Mouse (Mus musculus): ENCODE results near the gene Pole3. TPM values are rescaled to one million over a fixed set of nuclear protein-coding genes. Genes with fewer than 3 reads are reported as not detected.
A peak's percentile ranks its signal among the peaks of the same experiment; 100 is the strongest.

The Pole3 gene
- total and polyA plus RNA-seq, 2 experiments = 9.3 to 11.7 TPM

GRCm38 (mm10) chr4:62486162-62486696 is 38.6 kb downstream of the Pole3 start:
- Histone ChIP-seq H3K27ac (replicated peaks; ENCODE audit: insufficient read depth, low read depth, low read length) (no peak overlapping the region), H3K79me2 (ENCODE audit: control insufficient read depth, insufficient read depth, low read length) (no peaks in the 10 kb centered on the region), H3K4me3 (ENCODE audit: insufficient read depth, low read depth, low read length) (no peak overlapping the region), H3K4me1 (ENCODE audit: control insufficient read depth, insufficient read depth, low read length) (no peaks in the 10 kb centered on the region), H3K27me3 (ENCODE audit: control insufficient read depth, insufficient read depth, low read length) (no peaks in the 10 kb centered on the region), H3K9ac (ENCODE audit: low read depth, low read length) (no peak overlapping the region), H3K36me3 (ENCODE audit: control insufficient read depth, insufficient read depth, low read length) (no peaks in the 10 kb centered on the region)
- no peak for TF ChIP-seq CTCF (IDR thresholded peaks at IDR 0.05; ENCODE audit: low read depth, low read length)
- no peak for TF ChIP-seq POLR2A (IDR thresholded peaks at IDR 0.05; ENCODE audit: extremely low read depth, insufficient read depth, low read length)
- 94% methylated on average over 15 of the region's 15 CpGs for WGBS
- no peak for DNase-seq (ENCODE audit: extremely low read depth, low read depth, low spot score)

- H3K27me3 ChIP-seq (ENCODE audit: control insufficient read depth, insufficient read depth, low read length) = no peaks in the 10 kb centered on the region
- no peak overlapping the region for H3K27ac ChIP-seq (replicated peaks; ENCODE audit: insufficient read depth, low read depth, low read length)
- no peak overlapping the region for H3K9ac ChIP-seq (ENCODE audit: low read depth, low read length)
- DNase-seq (ENCODE audit: extremely low read depth, low read depth, low spot score) = no peak
- 84% methylated on average over 8 of the region's 8 CpGs for WGBS
- no peak overlapping the region for H3K4me3 ChIP-seq (ENCODE audit: insufficient read depth, low read depth, low read length)
- no peaks in the 10 kb centered on the region for H3K36me3 ChIP-seq (ENCODE audit: control insufficient read depth, insufficient read depth, low read length)
- no peaks in the 10 kb centered on the region for H3K4me1 ChIP-seq (ENCODE audit: control insufficient read depth, insufficient read depth, low read length)
- H3K79me2 ChIP-seq (ENCODE audit: control insufficient read depth, insufficient read depth, low read length) = no peaks in the 10 kb centered on the region
- TF ChIP-seq CTCF (IDR thresholded peaks at IDR 0.05; ENCODE audit: low read depth, low read length) (no peak), POLR2A (IDR thresholded peaks at IDR 0.05; ENCODE audit: extremely low read depth, insufficient read depth, low read length) (no peak)
These were observed 39.3 kb downstream of the Pole3 start for GRCm38 (mm10) chr4:62485450-62486161.

GRCm38 (mm10) chr4:62484928-62485327 is 39.9 kb downstream of the Pole3 start:
- DNase-seq (ENCODE audit: extremely low read depth, low read depth, low spot score) = no peak
- H3K36me3 ChIP-seq (ENCODE audit: control insufficient read depth, insufficient read depth, low read length) = no peaks in the 10 kb centered on the region
- no peaks in the 10 kb centered on the region for H3K4me1 ChIP-seq (ENCODE audit: control insufficient read depth, insufficient read depth, low read length)
- no peak overlapping the region for H3K4me3 ChIP-seq (ENCODE audit: insufficient read depth, low read depth, low read length)
- no peaks in the 10 kb centered on the region for H3K27me3 ChIP-seq (ENCODE audit: control insufficient read depth, insufficient read depth, low read length)
- 88% methylated on average over 3 of the region's 3 CpGs for WGBS
- H3K27ac ChIP-seq (replicated peaks; ENCODE audit: insufficient read depth, low read depth, low read length) = no peak overlapping the region
- no peaks in the 10 kb centered on the region for H3K79me2 ChIP-seq (ENCODE audit: control insufficient read depth, insufficient read depth, low read length)
- TF ChIP-seq CTCF (IDR thresholded peaks at IDR 0.05; ENCODE audit: low read depth, low read length) (no peak), POLR2A (IDR thresholded peaks at IDR 0.05; ENCODE audit: extremely low read depth, insufficient read depth, low read length) (no peak)
- H3K9ac ChIP-seq (ENCODE audit: low read depth, low read length) = no peak overlapping the region

GRCm38 (mm10) chr4:62480709-62481605 is 43.9 kb downstream of the Pole3 start:
- H3K4me1 ChIP-seq (ENCODE audit: control insufficient read depth, insufficient read depth, low read length) = peaks cover 2% of the 10 kb centered on the region; the same call in 1 of the 2 replicates
- DNase-seq (ENCODE audit: extremely low read depth, low read depth, low spot score) = no peak
- H3K4me3 ChIP-seq (ENCODE audit: insufficient read depth, low read depth, low read length) = no peak overlapping the region
- no peak overlapping the region for H3K9ac ChIP-seq (ENCODE audit: low read depth, low read length)
- TF ChIP-seq POLR2A (IDR thresholded peaks at IDR 0.05; ENCODE audit: extremely low read depth, insufficient read depth, low read length) (no peak), CTCF (IDR thresholded peaks at IDR 0.05; ENCODE audit: low read depth, low read length) (no peak)
- no peaks in the 10 kb centered on the region for H3K27me3 ChIP-seq (ENCODE audit: control insufficient read depth, insufficient read depth, low read length)
- no peaks in the 10 kb centered on the region for H3K36me3 ChIP-seq (ENCODE audit: control insufficient read depth, insufficient read depth, low read length)
- WGBS = 66% methylated on average over 10 of the region's 10 CpGs
- no peaks in the 10 kb centered on the region for H3K79me2 ChIP-seq (ENCODE audit: control insufficient read depth, insufficient read depth, low read length)
- H3K27ac ChIP-seq (replicated peaks; ENCODE audit: insufficient read depth, low read depth, low read length) = no peak overlapping the region

GRCm38 (mm10) chr4:62479937-62480708 is 44.7 kb downstream of the Pole3 start, which contains the start of gene Bspry:
Gene Bspry (plus strand): TSS chr4:62480053.
- Histone ChIP-seq H3K4me1 (ENCODE audit: control insufficient read depth, insufficient read depth, low read length) (peaks cover 2% of the 10 kb centered on the region; the same call in 1 of the 2 replicates), H3K36me3 (ENCODE audit: control insufficient read depth, insufficient read depth, low read length) (no peaks in the 10 kb centered on the region), H3K27ac (replicated peaks; ENCODE audit: insufficient read depth, low read depth, low read length) (no peak within 1 kb of the TSS), H3K79me2 (ENCODE audit: control insufficient read depth, insufficient read depth, low read length) (no peaks in the 10 kb centered on the region), H3K27me3 (ENCODE audit: control insufficient read depth, insufficient read depth, low read length) (no peaks in the 10 kb centered on the region), H3K4me3 (ENCODE audit: insufficient read depth, low read depth, low read length) (peak within 1 kb of the TSS; percentile 34), H3K9ac (ENCODE audit: low read depth, low read length) (no peak within 1 kb of the TSS)
- TF ChIP-seq CTCF (IDR thresholded peaks at IDR 0.05; ENCODE audit: low read depth, low read length) (no peak), POLR2A (IDR thresholded peaks at IDR 0.05; ENCODE audit: extremely low read depth, insufficient read depth, low read length) (no peak)
- no peak for DNase-seq (ENCODE audit: extremely low read depth, low read depth, low spot score)
- 5% methylated on average over 71 of the region's 71 CpGs for WGBS
